Mouse (Mus musculus): ENCODE results near the gene Il4. TPM values are rescaled to one million over a fixed set of nuclear protein-coding genes. Genes with fewer than 3 reads are reported as not detected.

Il4 gene
- polyA plus RNA-seq (2015; fragmentation: Nextera tagmentation; extraction: Ambion mirVana): 0.35 and 0.47 TPM in 2 replicates

- Histone ChIP-seq H3K9ac (ENCODE audit: low read depth, low read length) (no peak within 1 kb of the TSS), H3K27ac (ENCODE audit: low read length) (no peak within 1 kb of the TSS), H3K4me1 (ENCODE audit: control insufficient read depth, insufficient read depth, low read length) (no peaks in the 10 kb centered on the region), H3K4me3 (ENCODE audit: low read length) (no peak within 1 kb of the TSS), H3K4me2 (ENCODE audit: low read depth, low read length) (no peak within 1 kb of the TSS), H3K36me3 (ENCODE audit: control insufficient read depth, insufficient read depth, low read length) (no peaks in the 10 kb centered on the region), H3K9me3 (ENCODE audit: control insufficient read depth, low read length) (no peaks in the 10 kb centered on the region), H3K27me3 (replicated peaks; ENCODE audit: control insufficient read depth, insufficient read depth, low read length) (no peaks in the 10 kb centered on the region)
- ATAC-seq: no peak
- WGBS: 69% methylated on average over 7 of the region's 7 CpGs
Observed at GRCm38 (mm10) chr11:53618619-53619198, at the start of gene Il4. Il4 (minus strand) TSS chr11:53618669.

GRCm38 (mm10) chr11:53664091-53664490, 45.6 kb upstream of the Il4 start:
- 78% methylated on average over 5 of the region's 5 CpGs for WGBS
- H3K4me3 ChIP-seq (ENCODE audit: low read length): no peak overlapping the region

DNA sequence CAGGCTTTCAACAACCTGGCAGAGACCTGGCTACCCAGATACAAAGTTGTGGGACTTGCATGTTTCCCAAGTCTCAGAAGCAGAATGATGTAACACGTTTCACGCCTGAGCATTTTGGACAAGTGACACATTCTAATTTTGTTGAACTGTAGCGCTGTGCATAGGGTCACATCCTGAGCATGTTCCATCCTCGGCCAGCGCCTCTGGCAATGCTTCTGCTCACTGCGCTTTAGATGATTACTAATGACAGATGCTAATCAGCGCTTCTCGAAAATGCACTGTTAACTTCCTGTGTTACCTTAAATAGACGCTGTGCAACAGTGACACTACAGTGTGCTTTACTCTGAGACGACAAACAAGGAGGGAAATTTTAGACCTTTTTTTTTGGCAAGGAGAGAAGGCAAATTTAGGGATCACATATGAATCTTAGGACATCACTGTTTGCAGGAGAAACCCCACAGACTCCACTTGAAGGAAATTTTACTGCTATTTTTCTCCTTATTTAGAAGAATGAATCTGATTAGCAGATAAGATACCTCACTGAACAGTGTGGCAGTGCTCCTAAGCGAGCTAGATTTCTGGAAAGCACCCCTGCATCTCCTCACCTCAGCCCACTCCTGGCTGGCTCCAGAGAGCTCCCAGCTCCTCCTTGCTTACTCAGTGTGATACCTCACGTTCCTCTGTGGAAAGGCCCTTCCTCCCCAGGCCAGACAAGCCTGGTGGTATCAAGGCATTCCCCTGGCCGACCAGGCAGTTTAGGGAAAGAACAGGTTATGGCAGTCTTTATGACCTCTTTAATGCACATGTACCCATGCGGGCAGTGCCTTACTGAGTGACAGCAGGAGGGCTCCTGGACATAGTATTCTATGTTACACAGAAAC, 44.6 kb upstream of the Il4 start:
- Histone ChIP-seq H3K27ac (ENCODE audit: low read length) (no peak overlapping the region), H3K4me1 (ENCODE audit: control insufficient read depth, insufficient read depth, low read length) (no peaks in the 10 kb centered on the region), H3K9me3 (ENCODE audit: control insufficient read depth, low read length) (no peaks in the 10 kb centered on the region), H3K27me3 (replicated peaks; ENCODE audit: control insufficient read depth, insufficient read depth, low read length) (no peaks in the 10 kb centered on the region), H3K4me2 (ENCODE audit: low read depth, low read length) (no peak overlapping the region), H3K36me3 (ENCODE audit: control insufficient read depth, insufficient read depth, low read length) (0 out of 2 replicates have a peak, but pooled peaks cover 15% of the 10 kb centered on the region), H3K4me3 (ENCODE audit: low read length) (no peak overlapping the region), H3K9ac (ENCODE audit: low read depth, low read length) (no peak overlapping the region)
- no peak for ATAC-seq
- 70% methylated on average over 14 of the region's 14 CpGs for WGBS

More at GRCm38 (mm10) chr11:53664091-53664490, 45.6 kb upstream of the Il4 start:
- H3K4me2 ChIP-seq (ENCODE audit: low read depth, low read length): no peak overlapping the region
- no peaks in the 10 kb centered on the region for H3K27me3 ChIP-seq (replicated peaks; ENCODE audit: control insufficient read depth, insufficient read depth, low read length)
- H3K9ac ChIP-seq (ENCODE audit: low read depth, low read length): no peak overlapping the region
- ATAC-seq: no peak
- no peaks in the 10 kb centered on the region for H3K9me3 ChIP-seq (ENCODE audit: control insufficient read depth, low read length)
- 0 out of 2 replicates have a peak, but pooled peaks cover 17% of the 10 kb centered on the region for H3K36me3 ChIP-seq (ENCODE audit: control insufficient read depth, insufficient read depth, low read length)
- no peak overlapping the region for H3K27ac ChIP-seq (ENCODE audit: low read length)
- no peaks in the 10 kb centered on the region for H3K4me1 ChIP-seq (ENCODE audit: control insufficient read depth, insufficient read depth, low read length)

- H3K27ac ChIP-seq (ENCODE audit: low read length): no peak overlapping the region
- 88% methylated on average over 6 of the region's 6 CpGs for WGBS
- no peak for ATAC-seq
- no peak overlapping the region for H3K4me3 ChIP-seq (ENCODE audit: low read length)
- H3K27me3 ChIP-seq (replicated peaks; ENCODE audit: control insufficient read depth, insufficient read depth, low read length): no peaks in the 10 kb centered on the region
- H3K4me1 ChIP-seq (ENCODE audit: control insufficient read depth, insufficient read depth, low read length): no peaks in the 10 kb centered on the region
- peaks cover 8% of the 10 kb centered on the region; the same call in 1 of the 2 replicates for H3K36me3 ChIP-seq (ENCODE audit: control insufficient read depth, insufficient read depth, low read length)
- H3K4me2 ChIP-seq (ENCODE audit: low read depth, low read length): no peak overlapping the region
- no peaks in the 10 kb centered on the region for H3K9me3 ChIP-seq (ENCODE audit: control insufficient read depth, low read length)
- H3K9ac ChIP-seq (ENCODE audit: low read depth, low read length): no peak overlapping the region
Observed at GRCm38 (mm10) chr11:53657828-53658227, 39.4 kb upstream of the Il4 start.

- H3K9ac ChIP-seq (ENCODE audit: low read depth, low read length): no peak overlapping the region
- no peaks in the 10 kb centered on the region for H3K9me3 ChIP-seq (ENCODE audit: control insufficient read depth, low read length)
- WGBS: 89% methylated on average over 8 of the region's 8 CpGs
- H3K36me3 ChIP-seq (ENCODE audit: control insufficient read depth, insufficient read depth, low read length): peaks cover 8% of the 10 kb centered on the region; the same call in 1 of the 2 replicates
- ATAC-seq: no peak
- no peak overlapping the region for H3K27ac ChIP-seq (ENCODE audit: low read length)
- no peaks in the 10 kb centered on the region for H3K4me1 ChIP-seq (ENCODE audit: control insufficient read depth, insufficient read depth, low read length)
- H3K4me2 ChIP-seq (ENCODE audit: low read depth, low read length): no peak overlapping the region
- H3K27me3 ChIP-seq (replicated peaks; ENCODE audit: control insufficient read depth, insufficient read depth, low read length): no peaks in the 10 kb centered on the region
- no peak overlapping the region for H3K4me3 ChIP-seq (ENCODE audit: low read length)
Observed at GRCm38 (mm10) chr11:53657381-53657780, 38.9 kb upstream of the Il4 start.

- no peaks in the 10 kb centered on the region for H3K9me3 ChIP-seq (ENCODE audit: control insufficient read depth, low read length)
- no peaks in the 10 kb centered on the region for H3K27me3 ChIP-seq (replicated peaks; ENCODE audit: control insufficient read depth, insufficient read depth, low read length)
- H3K4me2 ChIP-seq (ENCODE audit: low read depth, low read length): no peak overlapping the region
- no peak overlapping the region for H3K9ac ChIP-seq (ENCODE audit: low read depth, low read length)
- no peak for ATAC-seq
- WGBS: 75% methylated on average over 9 of the region's 9 CpGs
- no peaks in the 10 kb centered on the region for H3K4me1 ChIP-seq (ENCODE audit: control insufficient read depth, insufficient read depth, low read length)
- no peak overlapping the region for H3K4me3 ChIP-seq (ENCODE audit: low read length)
- H3K27ac ChIP-seq (ENCODE audit: low read length): no peak overlapping the region
- H3K36me3 ChIP-seq (ENCODE audit: control insufficient read depth, insufficient read depth, low read length): peaks cover 12% of the 10 kb centered on the region; the same call in 1 of the 2 replicates
Observed at GRCm38 (mm10) chr11:53656558-53657202, 38.2 kb upstream of the Il4 start.

- no peak for ATAC-seq
- H3K4me3 ChIP-seq (ENCODE audit: low read length): no peak overlapping the region
- WGBS: 82% methylated on average over 5 of the region's 5 CpGs
Observed at GRCm38 (mm10) chr11:53655043-53655442, 36.6 kb upstream of the Il4 start.

DNA sequence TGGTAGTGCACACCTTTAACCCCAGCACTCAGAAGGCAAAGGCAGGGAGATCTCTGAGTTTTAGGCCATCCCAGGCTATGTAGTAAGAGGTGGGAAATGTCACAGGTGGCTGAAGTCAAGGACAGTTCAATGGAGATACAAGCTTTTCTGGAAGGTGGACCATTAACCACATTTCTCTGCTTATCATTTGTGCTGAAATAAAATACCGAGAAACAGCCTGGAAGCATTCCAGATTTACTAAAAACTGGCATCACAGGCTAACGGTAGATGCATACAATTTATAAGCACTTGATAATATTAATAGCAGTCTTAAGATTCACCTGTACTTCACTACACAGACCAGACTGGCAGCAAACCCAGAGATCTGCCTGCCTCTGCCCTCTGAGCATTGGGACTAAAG, 34.0 kb upstream of the Il4 start:
- H3K4me2 ChIP-seq (ENCODE audit: low read depth, low read length): no peak overlapping the region
- no peak for ATAC-seq

More at GRCm38 (mm10) chr11:53655043-53655442, 36.6 kb upstream of the Il4 start:
- H3K9me3 ChIP-seq (ENCODE audit: control insufficient read depth, low read length): no peaks in the 10 kb centered on the region
- H3K9ac ChIP-seq (ENCODE audit: low read depth, low read length): no peak overlapping the region
- peaks cover 13% of the 10 kb centered on the region for H3K36me3 ChIP-seq (ENCODE audit: control insufficient read depth, insufficient read depth, low read length)
- no peaks in the 10 kb centered on the region for H3K27me3 ChIP-seq (replicated peaks; ENCODE audit: control insufficient read depth, insufficient read depth, low read length)
- H3K4me2 ChIP-seq (ENCODE audit: low read depth, low read length): no peak overlapping the region
- no peak overlapping the region for H3K27ac ChIP-seq (ENCODE audit: low read length)
- H3K4me1 ChIP-seq (ENCODE audit: control insufficient read depth, insufficient read depth, low read length): no peaks in the 10 kb centered on the region

DNA sequence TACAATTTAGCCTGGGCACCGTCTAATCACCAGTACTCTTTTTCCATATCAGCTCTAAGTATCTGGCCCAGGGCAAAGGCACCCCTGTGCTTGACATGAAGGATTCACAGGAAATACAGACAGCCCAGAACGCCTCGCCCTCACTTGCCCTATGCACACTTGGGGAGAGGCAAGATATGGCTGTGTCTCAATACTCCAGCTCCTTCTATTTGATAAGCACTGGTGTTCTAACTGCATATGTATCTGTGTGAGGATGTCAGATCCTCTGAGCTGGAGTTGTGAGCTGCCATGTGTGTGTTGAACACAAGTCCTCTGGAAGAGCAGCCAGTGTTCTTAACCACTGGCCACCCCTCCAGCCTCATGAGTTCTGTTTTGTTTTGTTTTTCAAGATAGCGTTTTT, 33.0 kb upstream of the Il4 start:
- no peak overlapping the region for H3K27ac ChIP-seq (ENCODE audit: low read length)
- H3K4me3 ChIP-seq (ENCODE audit: low read length): no peak overlapping the region
- no peak for ATAC-seq
- no peak overlapping the region for H3K4me2 ChIP-seq (ENCODE audit: low read depth, low read length)
- H3K27me3 ChIP-seq (replicated peaks; ENCODE audit: control insufficient read depth, insufficient read depth, low read length): no peaks in the 10 kb centered on the region
- H3K9me3 ChIP-seq (ENCODE audit: control insufficient read depth, low read length): no peaks in the 10 kb centered on the region
- no peaks in the 10 kb centered on the region for H3K4me1 ChIP-seq (ENCODE audit: control insufficient read depth, insufficient read depth, low read length)
- 88% methylated on average over 4 of the region's 4 CpGs for WGBS
- H3K9ac ChIP-seq (ENCODE audit: low read depth, low read length): no peak overlapping the region
- H3K36me3 ChIP-seq (ENCODE audit: control insufficient read depth, insufficient read depth, low read length): peaks cover 21% of the 10 kb centered on the region

More for the DNA sequence above, 34.0 kb upstream of the Il4 start:
- H3K27me3 ChIP-seq (replicated peaks; ENCODE audit: control insufficient read depth, insufficient read depth, low read length): no peaks in the 10 kb centered on the region
- H3K9me3 ChIP-seq (ENCODE audit: control insufficient read depth, low read length): no peaks in the 10 kb centered on the region
- no peak overlapping the region for H3K27ac ChIP-seq (ENCODE audit: low read length)
- H3K9ac ChIP-seq (ENCODE audit: low read depth, low read length): no peak overlapping the region
- peaks cover 21% of the 10 kb centered on the region for H3K36me3 ChIP-seq (ENCODE audit: control insufficient read depth, insufficient read depth, low read length)
- H3K4me3 ChIP-seq (ENCODE audit: low read length): no peak overlapping the region
- 84% methylated on average over 2 of the region's 2 CpGs for WGBS
- no peaks in the 10 kb centered on the region for H3K4me1 ChIP-seq (ENCODE audit: control insufficient read depth, insufficient read depth, low read length)
